Mouse (Mus musculus) spleen, adult 2 months (tissue): ENCODE measurements around the gene Dock10. TPM values are rescaled to one million over a fixed set of nuclear protein-coding genes. Genes with fewer than 3 reads are reported as not detected.
A peak's percentile ranks its signal among the peaks of the same experiment; 100 is the strongest.

ENCODE experiments used
- DNase-seq, 2 experiments: peaks; one replicate each; pipeline versions ENCODE4 v3.0.0 to v3.0.0-alpha.2; 2012 to 2021; ENCODE audit warnings: low spot score in 2 of 2, low read depth in 1 of 2
- H3K27ac ChIP-seq: fragments of 200-500 bp; 2 replicates; pipeline ENCODE4 v1.5.1; 2012; ENCODE audit warnings: low read length, inconsistent platforms; ENCODE audit not compliant: insufficient read depth
- H3K27me3 ChIP-seq: fragments of 200-500 bp; 2 replicates; pipeline ENCODE4 v1.6.1; 2012; ENCODE audit warnings: mild to moderate bottlenecking, moderate library complexity, low read length, inconsistent platforms; ENCODE audit not compliant: control insufficient read depth, insufficient read depth
- H3K36me3 ChIP-seq: fragments of 200-500 bp; 2 replicates; pipeline ENCODE4 v1.6.1; 2012; ENCODE audit warnings: mild to moderate bottlenecking, low read length, inconsistent platforms; ENCODE audit not compliant: control insufficient read depth, insufficient read depth
- H3K4me1 ChIP-seq: fragments of 200-500 bp; 2 replicates; pipeline ENCODE4 v1.6.1; 2011; ENCODE audit warnings: inconsistent platforms; ENCODE audit not compliant: control insufficient read depth, insufficient read depth, insufficient read length
- H3K4me3 ChIP-seq: fragments of 200-500 bp; 2 replicates; pipeline ENCODE4 v1.5.1; 2011; ENCODE audit warnings: mild to moderate bottlenecking, inconsistent platforms; ENCODE audit not compliant: insufficient read depth, insufficient read length; ENCODE audit errors: extremely low read depth
- CTCF ChIP-seq: fragments of 200-500 bp; IDR thresholded peaks from 2 replicates; pipeline ENCODE4 v1.5.1; 2011; ENCODE audit warnings: mild to moderate bottlenecking, inconsistent platforms; ENCODE audit not compliant: insufficient read depth, insufficient read length, insufficient replicate concordance; ENCODE audit errors: extremely low read depth
- POLR2A ChIP-seq: fragments of 200-500 bp; IDR thresholded peaks from 2 replicates; pipeline ENCODE4 v1.6.1; 2011; ENCODE audit warnings: low read depth, low read length, inconsistent platforms
- WGBS: fragments of 180-500 bp; shearing (Covaris S2); methylation state at CpG from one replicate; pipeline ENCODE4 v1.1.7; 2018; 5-methylcytosine and 5-hydroxymethylcytosine counted together
- polyA plus RNA-seq: library from polyadenylated mRNA; depleted of rRNA; stranded (reverse); fragments of >200 nt; gene quantifications from 2 replicates; pipeline ENCODE4 v1.2.3, GENCODE M21; 2012

Gene Dock10
- polyA plus RNA-seq, 1 experiment = 28.5 TPM

- no peak overlapping the region for H3K27ac ChIP-seq
- TF ChIP-seq POLR2A = no peak
- H3K27me3 ChIP-seq = no peaks in the 10 kb centered on the region
- DNase-seq = no peak
- 81% methylated on average over 2 of the region's 2 CpGs for WGBS
- no peak overlapping the region for H3K4me3 ChIP-seq
- no peaks in the 10 kb centered on the region for H3K4me1 ChIP-seq
- peaks cover 22% of the 10 kb centered on the region for H3K36me3 ChIP-seq
Measured at GRCm38 (mm10) chr1:80603081-80603480, 155.2 kb downstream of the Dock10 start.

- WGBS = 81% methylated on average over 5 of the region's 5 CpGs
- no peak for DNase-seq
- Histone ChIP-seq H3K4me1 (no peaks in the 10 kb centered on the region), H3K4me3 (no peak overlapping the region), H3K27ac (no peak overlapping the region), H3K36me3 (peaks cover 39% of the 10 kb centered on the region), H3K27me3 (no peaks in the 10 kb centered on the region)
- no peak for TF ChIP-seq CTCF
- TF ChIP-seq POLR2A = no peak
Measured at GRCm38 (mm10) chr1:80583281-80583680, 175.0 kb downstream of the Dock10 start.

DNA sequence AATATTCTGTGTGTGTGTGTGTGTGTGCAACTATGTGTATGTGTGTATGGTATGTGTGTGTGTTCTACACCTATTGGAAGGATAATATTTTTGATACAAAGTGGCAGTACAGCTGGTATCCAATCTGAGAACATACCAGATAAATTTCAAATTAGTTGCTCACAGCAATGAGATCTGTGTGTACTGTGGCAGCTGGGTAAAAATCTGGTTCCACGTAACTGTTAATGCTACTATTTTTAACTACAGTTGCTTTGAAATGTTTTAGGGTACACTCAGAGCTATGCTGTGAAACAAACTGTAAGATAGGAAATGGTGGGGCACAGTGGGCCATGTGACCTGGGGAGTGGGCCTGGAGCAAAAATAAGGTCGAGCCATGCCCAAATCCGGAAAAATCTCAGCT lies 176.1 kb downstream of the Dock10 start:
- H3K36me3 ChIP-seq = peaks cover 44% of the 10 kb centered on the region
- no peak for DNase-seq
- TF ChIP-seq POLR2A (no peak), CTCF (no peak)
- no peaks in the 10 kb centered on the region for H3K4me1 ChIP-seq
- H3K4me3 ChIP-seq = no peak overlapping the region
- 82% methylated on average over 3 of the region's 3 CpGs for WGBS
- H3K27ac ChIP-seq = no peak overlapping the region
- no peaks in the 10 kb centered on the region for H3K27me3 ChIP-seq

DNA sequence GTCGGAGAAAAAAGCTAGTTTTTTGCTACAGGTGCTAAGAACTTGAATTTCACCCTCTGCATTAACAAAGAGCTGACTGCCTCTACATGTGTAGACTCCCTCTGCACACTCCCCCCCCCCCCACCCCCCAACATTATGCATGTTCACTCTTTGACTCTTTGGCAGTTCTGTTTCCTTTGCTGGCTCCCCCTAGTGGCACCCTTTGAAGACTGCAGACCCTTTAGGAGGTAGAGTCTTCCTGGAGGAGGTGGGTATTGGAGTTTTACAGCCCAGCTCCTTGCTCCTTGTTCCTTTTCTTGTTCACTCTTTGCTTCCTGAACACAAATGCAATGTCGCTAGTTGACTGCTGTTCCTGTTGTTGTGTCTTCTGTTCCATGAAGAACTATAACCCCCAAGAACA lies 181.4 kb downstream of the Dock10 start:
- 99% methylated on average over 2 of the region's 2 CpGs for WGBS
- TF ChIP-seq POLR2A (no peak), CTCF (peak; percentile 36; the same call in 1 of the 2 replicates)
- peak; percentile 14 to 47 for DNase-seq
- no peak overlapping the region for H3K4me3 ChIP-seq
- H3K36me3 ChIP-seq = peaks cover 28% of the 10 kb centered on the region
- no peak overlapping the region for H3K27ac ChIP-seq
- no peaks in the 10 kb centered on the region for H3K4me1 ChIP-seq
- H3K27me3 ChIP-seq = no peaks in the 10 kb centered on the region

GRCm38 (mm10) chr1:80556446-80556845 lies 201.9 kb downstream of the Dock10 start:
- Histone ChIP-seq H3K27me3 (no peaks in the 10 kb centered on the region), H3K4me1 (no peaks in the 10 kb centered on the region), H3K4me3 (no peak overlapping the region), H3K27ac (no peak overlapping the region), H3K36me3 (peaks cover 41% of the 10 kb centered on the region)
- 97% methylated on average over 1 of the region's 1 CpGs for WGBS
- DNase-seq = no peak
- TF ChIP-seq CTCF (no peak), POLR2A (no peak)

- WGBS = 94% methylated on average over 3 of the region's 3 CpGs
- Histone ChIP-seq H3K4me3 (no peak overlapping the region), H3K4me1 (no peaks in the 10 kb centered on the region), H3K27me3 (no peaks in the 10 kb centered on the region), H3K27ac (no peak overlapping the region), H3K36me3 (peaks cover 48% of the 10 kb centered on the region)
- TF ChIP-seq POLR2A (no peak), CTCF (no peak)
- DNase-seq = no peak
Measured at GRCm38 (mm10) chr1:80541522-80541921, 216.8 kb downstream of the Dock10 start.

DNA sequence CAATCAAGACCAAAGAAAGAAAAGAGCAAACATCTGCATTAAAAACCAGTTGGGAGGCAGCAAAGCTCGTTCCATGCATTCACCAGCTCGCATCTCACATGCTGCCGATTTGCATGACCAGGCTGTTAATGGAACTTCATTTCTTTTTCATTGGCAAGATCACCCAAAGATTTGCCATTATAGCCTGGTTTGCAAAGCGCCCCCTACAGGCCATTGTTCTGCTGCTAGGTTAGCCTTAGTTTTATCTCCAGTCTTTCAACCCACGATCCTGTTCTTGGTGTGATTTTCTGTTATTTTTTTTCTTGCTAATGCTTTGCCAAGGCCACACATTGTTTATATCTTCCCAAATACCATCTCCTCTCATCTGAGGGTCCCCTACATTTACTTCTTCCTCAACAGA lies 236.1 kb downstream of the Dock10 start:
- no peak overlapping the region for H3K27ac ChIP-seq
- no peak for TF ChIP-seq POLR2A
- TF ChIP-seq CTCF = peak; percentile 28; the same call in 1 of the 2 replicates
- H3K27me3 ChIP-seq = no peaks in the 10 kb centered on the region
- H3K36me3 ChIP-seq = peaks cover 37% of the 10 kb centered on the region
- peak in 1 of 2 experiments; percentile 26 for DNase-seq
- H3K4me1 ChIP-seq = no peaks in the 10 kb centered on the region
- no peak overlapping the region for H3K4me3 ChIP-seq
- WGBS = 82% methylated on average over 5 of the region's 5 CpGs
